ENCODE assay signal across 9 mouse cellular contexts in the genomic region with DNA sequence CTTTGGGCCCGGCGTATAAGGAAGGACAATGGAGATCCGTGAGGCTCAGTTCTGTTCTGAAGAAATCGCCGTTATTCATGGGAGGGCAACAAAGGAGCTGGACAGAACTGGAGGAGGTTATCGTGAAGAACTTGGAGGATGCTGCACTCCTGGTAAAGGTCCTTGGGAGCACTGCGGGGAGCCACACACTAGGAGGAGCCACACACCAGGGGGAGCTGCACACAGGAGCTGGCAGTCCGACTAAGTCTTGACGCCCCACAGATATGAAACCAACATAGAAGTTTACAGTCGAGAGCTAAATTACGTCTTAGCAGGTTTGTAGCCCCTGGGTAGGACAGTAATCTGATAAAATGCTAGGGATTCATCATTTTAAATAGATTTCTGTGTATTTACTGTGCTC.
DNase-seq lines count a peak whose midpoint lies in the region; ATAC-seq and TF ChIP-seq lines count a peak whose summit lies in the region.
"Had no signal": no experiment of that assay in that cellular context is flagged by ENCODE, and none has a peak within 500 bp of the region (broad histone marks: within the 10 kb centered on the region; RNA-seq: fewer than 3 reads in every experiment).

No protein-coding gene starts in this region.

- ATAC-seq in limb, embryonic 14.5 days (ENCODE audit: low FRiP score, low read depth) = no peak
- peak; percentile 91 for ATAC-seq in common myeloid progenitor, adult 5-6 weeks (replicated peaks; ENCODE audit: low read depth, poor library complexity, severe bottlenecking)

- no peak overlapping the region for H3K4me2 ChIP-seq in limb, embryonic 14.5 days (replicated peaks; ENCODE audit: low read depth, low read length, severe bottlenecking)
- H3K4me2 ChIP-seq: midbrain, embryonic 12.5 days had no signal

- TF ChIP-seq CTCF in olfactory bulb, adult 2 months (IDR thresholded peaks at IDR 0.05; ENCODE audit: insufficient read depth, low read depth, low read length) = peak; percentile 17; the same call in 1 of the 2 replicates

- peak; percentile 20 for DNase-seq in limb, embryonic 14.5 days (ENCODE audit: low spot score)
- no peak for DNase-seq in limb, embryonic 10.5 days (ENCODE audit: low spot score)
- peak; percentile 65 for DNase-seq in kidney, postnatal 10 days
- DNase-seq in cerebellum, postnatal 4 days (ENCODE audit: low spot score in 2 of 2) = no peak
- DNase-seq in layer of hippocampus, adult 11-12 months (ENCODE audit: low spot score) = no peak
- DNase-seq in cerebellum, adult 11 months = no peak

- no peak for TF ChIP-seq POLR2A in limb, embryonic 14.5 days (IDR thresholded peaks at IDR 0.05; ENCODE audit: borderline replicate concordance, extremely low read depth, insufficient read depth, insufficient read length)
- no peak for TF ChIP-seq POLR2A in olfactory bulb, adult 2 months (IDR thresholded peaks at IDR 0.05; ENCODE audit: insufficient read depth, low read depth, low read length)

- no peak overlapping the region for H3K4me3 ChIP-seq in limb, embryonic 14.5 days (replicated peaks; ENCODE audit: low read length)
- no peak overlapping the region for H3K4me3 ChIP-seq in limb, embryonic 10.5 days
- no peak overlapping the region for H3K4me3 ChIP-seq in olfactory bulb, adult 2 months (ENCODE audit: insufficient read depth, low read depth, low read length)
- H3K4me3 ChIP-seq: midbrain, embryonic 12.5 days had no signal

- H3K27me3 ChIP-seq in limb, embryonic 14.5 days (ENCODE audit: control insufficient read depth, insufficient read depth, low read length) = no peaks in the 10 kb centered on the region
- no peaks in the 10 kb centered on the region for H3K27me3 ChIP-seq in limb, embryonic 10.5 days (ENCODE audit: low read depth, poor library complexity, severe bottlenecking)
- H3K27me3 ChIP-seq: midbrain, embryonic 12.5 days had no signal

- peaks cover 5% of the 10 kb centered on the region for H3K4me1 ChIP-seq in limb, embryonic 14.5 days (ENCODE audit: control insufficient read depth, insufficient read depth, low read length)
- H3K4me1 ChIP-seq in limb, embryonic 10.5 days = no peaks in the 10 kb centered on the region; the same call in 1 of the 2 replicates
- H3K4me1 ChIP-seq in olfactory bulb, adult 2 months (ENCODE audit: control insufficient read depth, insufficient read depth, low read length) = no peaks in the 10 kb centered on the region
- H3K4me1 ChIP-seq: midbrain, embryonic 12.5 days had no signal

- no peaks in the 10 kb centered on the region for H3K36me3 ChIP-seq in limb, embryonic 14.5 days (ENCODE audit: control insufficient read depth, insufficient read depth, low read length)
- no peaks in the 10 kb centered on the region for H3K36me3 ChIP-seq in limb, embryonic 10.5 days
- H3K36me3 ChIP-seq: midbrain, embryonic 12.5 days had no signal

- H3K9ac ChIP-seq in limb, embryonic 14.5 days (ENCODE audit: low read depth, low read length, severe bottlenecking) = no peak overlapping the region
- H3K9ac ChIP-seq: midbrain, embryonic 12.5 days had no signal

- H3K27ac ChIP-seq in limb, embryonic 14.5 days (replicated peaks; ENCODE audit: low read depth, low read length) = no peak overlapping the region
- no peak overlapping the region for H3K27ac ChIP-seq in limb, embryonic 10.5 days
- no peak overlapping the region for H3K27ac ChIP-seq in olfactory bulb, adult 2 months (ENCODE audit: insufficient read depth, low read depth, low read length)
- H3K27ac ChIP-seq: midbrain, embryonic 12.5 days had no signal

- WGBS in limb, embryonic 14.5 days = 73% methylated on average over 11 of the region's 11 CpGs
- 82% methylated on average over 11 of the region's 11 CpGs for WGBS in limb, embryonic 10.5 days
- WGBS in olfactory bulb, adult 2 months = 79% methylated on average over 11 of the region's 11 CpGs

- no peaks in the 10 kb centered on the region for H3K9me3 ChIP-seq in limb, embryonic 14.5 days (ENCODE audit: control insufficient read depth, low read length)
- H3K9me3 ChIP-seq in limb, embryonic 10.5 days (replicated peaks) = no peaks in the 10 kb centered on the region
- H3K9me3 ChIP-seq: midbrain, embryonic 12.5 days had no signal

Comparison
In these comparisons a context has a peak if more than half of its experiments do, and no peak if none do; other contexts are left out.
1. DNase-seq: peak in limb, embryonic 14.5 days (single experiment) and kidney, postnatal 10 days (single experiment); none in limb, embryonic 10.5 days (single experiment), cerebellum, postnatal 4 days (0 of 2), layer of hippocampus, adult 11-12 months (single experiment) and cerebellum, adult 11 months (single experiment).